Mouse (Mus musculus): ENCODE results near the gene Map3k20. TPM values are rescaled to one million over a fixed set of nuclear protein-coding genes. Genes with fewer than 3 reads are reported as not detected.

The Map3k20 gene
- polyA plus RNA-seq, 1 experiment from 2014 or later, result 9.5 TPM

GRCm38 (mm10) chr2:72336840-72337239 lies 51.4 kb downstream of the Map3k20 start:
- H3K9me3 ChIP-seq (ENCODE audit: control insufficient read depth, low read length), result no peaks in the 10 kb centered on the region
- DNase-seq (ENCODE audit: low spot score) (no peak), ATAC-seq (replicated peaks; ENCODE audit: low FRiP score) (no peak)
- no peak overlapping the region for H3K4me2 ChIP-seq (ENCODE audit: low read depth, low read length, severe bottlenecking)
- H3K36me3 ChIP-seq (ENCODE audit: control insufficient read depth, insufficient read depth, low read length), result no peaks in the 10 kb centered on the region
- H3K27me3 ChIP-seq (ENCODE audit: control insufficient read depth, insufficient read depth, low read length), result no peaks in the 10 kb centered on the region
- H3K4me3 ChIP-seq (ENCODE audit: low read depth, low read length), result no peak overlapping the region
- H3K27ac ChIP-seq (ENCODE audit: low read depth, low read length), result no peak overlapping the region
- H3K9ac ChIP-seq (ENCODE audit: low read length), result no peak overlapping the region
- H3K4me1 ChIP-seq (replicated peaks; ENCODE audit: control insufficient read depth, insufficient read depth, low read length), result no peaks in the 10 kb centered on the region
- 89% methylated on average over 3 of the region's 3 CpGs for WGBS

- H3K9me3 ChIP-seq (ENCODE audit: control insufficient read depth, low read length), result no peaks in the 10 kb centered on the region
- H3K27me3 ChIP-seq (ENCODE audit: control insufficient read depth, insufficient read depth, low read length), result no peaks in the 10 kb centered on the region
- DNase-seq (ENCODE audit: low spot score), result no peak
- no peak overlapping the region for H3K4me2 ChIP-seq (ENCODE audit: low read depth, low read length, severe bottlenecking)
- no peaks in the 10 kb centered on the region for H3K4me1 ChIP-seq (replicated peaks; ENCODE audit: control insufficient read depth, insufficient read depth, low read length)
- no peak overlapping the region for H3K27ac ChIP-seq (ENCODE audit: low read depth, low read length)
- H3K4me3 ChIP-seq (ENCODE audit: low read depth, low read length), result no peak overlapping the region
- no peak for ATAC-seq (replicated peaks; ENCODE audit: low FRiP score)
- H3K36me3 ChIP-seq (ENCODE audit: control insufficient read depth, insufficient read depth, low read length), result no peaks in the 10 kb centered on the region
- WGBS, result 88% methylated on average over 3 of the region's 3 CpGs
- H3K9ac ChIP-seq (ENCODE audit: low read length), result no peak overlapping the region
These were observed 59.8 kb downstream of the Map3k20 start for GRCm38 (mm10) chr2:72345281-72345680.

- 84% methylated on average over 5 of the region's 5 CpGs for WGBS
These were observed 65.9 kb downstream of the Map3k20 start for GRCm38 (mm10) chr2:72351329-72351728.

GRCm38 (mm10) chr2:72351776-72352175 lies 66.3 kb downstream of the Map3k20 start:
- ATAC-seq (replicated peaks; ENCODE audit: low FRiP score) (no peak), DNase-seq (ENCODE audit: low spot score) (no peak)
- no peaks in the 10 kb centered on the region for H3K36me3 ChIP-seq (ENCODE audit: control insufficient read depth, insufficient read depth, low read length)
- H3K4me1 ChIP-seq (replicated peaks; ENCODE audit: control insufficient read depth, insufficient read depth, low read length), result no peaks in the 10 kb centered on the region
- no peak overlapping the region for H3K4me2 ChIP-seq (ENCODE audit: low read depth, low read length, severe bottlenecking)
- H3K9ac ChIP-seq (ENCODE audit: low read length), result no peak overlapping the region
- 95% methylated on average over 8 of the region's 8 CpGs for WGBS
- H3K9me3 ChIP-seq (ENCODE audit: control insufficient read depth, low read length), result no peaks in the 10 kb centered on the region
- H3K4me3 ChIP-seq (ENCODE audit: low read depth, low read length), result no peak overlapping the region
- H3K27me3 ChIP-seq (ENCODE audit: control insufficient read depth, insufficient read depth, low read length), result no peaks in the 10 kb centered on the region
- no peak overlapping the region for H3K27ac ChIP-seq (ENCODE audit: low read depth, low read length)

More at GRCm38 (mm10) chr2:72351329-72351728, 65.9 kb downstream of the Map3k20 start:
- Histone ChIP-seq H3K9ac (ENCODE audit: low read length) (no peak overlapping the region), H3K9me3 (ENCODE audit: control insufficient read depth, low read length) (no peaks in the 10 kb centered on the region), H3K36me3 (ENCODE audit: control insufficient read depth, insufficient read depth, low read length) (no peaks in the 10 kb centered on the region), H3K27ac (ENCODE audit: low read depth, low read length) (no peak overlapping the region), H3K4me1 (replicated peaks; ENCODE audit: control insufficient read depth, insufficient read depth, low read length) (no peaks in the 10 kb centered on the region), H3K27me3 (ENCODE audit: control insufficient read depth, insufficient read depth, low read length) (no peaks in the 10 kb centered on the region), H3K4me2 (ENCODE audit: low read depth, low read length, severe bottlenecking) (no peak overlapping the region), H3K4me3 (ENCODE audit: low read depth, low read length) (no peak overlapping the region)
- ATAC-seq (replicated peaks; ENCODE audit: low FRiP score) (no peak), DNase-seq (ENCODE audit: low spot score) (no peak)

GRCm38 (mm10) chr2:72352756-72353155 lies 67.3 kb downstream of the Map3k20 start:
- Histone ChIP-seq H3K27me3 (ENCODE audit: control insufficient read depth, insufficient read depth, low read length) (no peaks in the 10 kb centered on the region), H3K4me1 (replicated peaks; ENCODE audit: control insufficient read depth, insufficient read depth, low read length) (no peaks in the 10 kb centered on the region), H3K9ac (ENCODE audit: low read length) (no peak overlapping the region), H3K27ac (ENCODE audit: low read depth, low read length) (no peak overlapping the region), H3K36me3 (ENCODE audit: control insufficient read depth, insufficient read depth, low read length) (no peaks in the 10 kb centered on the region), H3K9me3 (ENCODE audit: control insufficient read depth, low read length) (no peaks in the 10 kb centered on the region), H3K4me3 (ENCODE audit: low read depth, low read length) (no peak overlapping the region), H3K4me2 (ENCODE audit: low read depth, low read length, severe bottlenecking) (no peak overlapping the region)
- DNase-seq (ENCODE audit: low spot score) (no peak), ATAC-seq (replicated peaks; ENCODE audit: low FRiP score) (no peak)

- DNase-seq (ENCODE audit: low spot score) (no peak), ATAC-seq (replicated peaks; ENCODE audit: low FRiP score) (no peak)
- WGBS, result 84% methylated on average over 10 of the region's 10 CpGs
These were observed 71.0 kb downstream of the Map3k20 start for GRCm38 (mm10) chr2:72356471-72356870.

GRCm38 (mm10) chr2:72361572-72361971 lies 76.1 kb downstream of the Map3k20 start:
- Histone ChIP-seq H3K27ac (ENCODE audit: low read depth, low read length) (no peak overlapping the region), H3K4me3 (ENCODE audit: low read depth, low read length) (no peak overlapping the region), H3K9me3 (ENCODE audit: control insufficient read depth, low read length) (no peaks in the 10 kb centered on the region), H3K4me1 (replicated peaks; ENCODE audit: control insufficient read depth, insufficient read depth, low read length) (no peaks in the 10 kb centered on the region; the same call in 1 of the 2 replicates), H3K9ac (ENCODE audit: low read length) (no peak overlapping the region), H3K4me2 (ENCODE audit: low read depth, low read length, severe bottlenecking) (no peak overlapping the region), H3K36me3 (ENCODE audit: control insufficient read depth, insufficient read depth, low read length) (no peaks in the 10 kb centered on the region), H3K27me3 (ENCODE audit: control insufficient read depth, insufficient read depth, low read length) (no peaks in the 10 kb centered on the region)
- WGBS, result 32% methylated on average over 3 of the region's 3 CpGs
- DNase-seq (ENCODE audit: low spot score) (no peak), ATAC-seq (replicated peaks; ENCODE audit: low FRiP score) (no peak)

More at GRCm38 (mm10) chr2:72356471-72356870, 71.0 kb downstream of the Map3k20 start:
- no peak overlapping the region for H3K27ac ChIP-seq (ENCODE audit: low read depth, low read length)
- no peaks in the 10 kb centered on the region for H3K9me3 ChIP-seq (ENCODE audit: control insufficient read depth, low read length)
- no peak overlapping the region for H3K4me2 ChIP-seq (ENCODE audit: low read depth, low read length, severe bottlenecking)
- no peak overlapping the region for H3K4me3 ChIP-seq (ENCODE audit: low read depth, low read length)
- no peaks in the 10 kb centered on the region for H3K27me3 ChIP-seq (ENCODE audit: control insufficient read depth, insufficient read depth, low read length)
- H3K9ac ChIP-seq (ENCODE audit: low read length), result no peak overlapping the region
- no peaks in the 10 kb centered on the region for H3K36me3 ChIP-seq (ENCODE audit: control insufficient read depth, insufficient read depth, low read length)
- H3K4me1 ChIP-seq (replicated peaks; ENCODE audit: control insufficient read depth, insufficient read depth, low read length), result no peaks in the 10 kb centered on the region; the same call in 1 of the 2 replicates

- Histone ChIP-seq H3K4me2 (ENCODE audit: low read depth, low read length, severe bottlenecking) (no peak overlapping the region), H3K27me3 (ENCODE audit: control insufficient read depth, insufficient read depth, low read length) (no peaks in the 10 kb centered on the region), H3K4me3 (ENCODE audit: low read depth, low read length) (no peak overlapping the region), H3K4me1 (replicated peaks; ENCODE audit: control insufficient read depth, insufficient read depth, low read length) (no peaks in the 10 kb centered on the region; the same call in 1 of the 2 replicates), H3K9ac (ENCODE audit: low read length) (no peak overlapping the region), H3K36me3 (ENCODE audit: control insufficient read depth, insufficient read depth, low read length) (no peaks in the 10 kb centered on the region), H3K9me3 (ENCODE audit: control insufficient read depth, low read length) (no peaks in the 10 kb centered on the region), H3K27ac (ENCODE audit: low read depth, low read length) (no peak overlapping the region)
- WGBS, result 92% methylated on average over 1 of the region's 1 CpGs
- DNase-seq (ENCODE audit: low spot score) (no peak), ATAC-seq (replicated peaks; ENCODE audit: low FRiP score) (no peak)
These were observed 78.0 kb downstream of the Map3k20 start for GRCm38 (mm10) chr2:72363449-72363848.

GRCm38 (mm10) chr2:72365930-72366329 lies 80.5 kb downstream of the Map3k20 start:
- ATAC-seq (replicated peaks; ENCODE audit: low FRiP score), result no peak
- Histone ChIP-seq H3K9me3 (ENCODE audit: control insufficient read depth, low read length) (no peaks in the 10 kb centered on the region), H3K4me2 (ENCODE audit: low read depth, low read length, severe bottlenecking) (no peak overlapping the region), H3K4me1 (replicated peaks; ENCODE audit: control insufficient read depth, insufficient read depth, low read length) (no peaks in the 10 kb centered on the region), H3K27me3 (ENCODE audit: control insufficient read depth, insufficient read depth, low read length) (no peaks in the 10 kb centered on the region), H3K4me3 (ENCODE audit: low read depth, low read length) (no peak overlapping the region), H3K9ac (ENCODE audit: low read length) (no peak overlapping the region), H3K27ac (ENCODE audit: low read depth, low read length) (no peak overlapping the region), H3K36me3 (ENCODE audit: control insufficient read depth, insufficient read depth, low read length) (no peaks in the 10 kb centered on the region)
- 86% methylated on average over 7 of the region's 7 CpGs for WGBS
- no peak for DNase-seq (ENCODE audit: low spot score)

Measured in forebrain, embryonic 11.5 days (tissue).